Mouse (Mus musculus): ENCODE results near the gene Dcx. TPM values are rescaled to one million over a fixed set of nuclear protein-coding genes. Genes with fewer than 3 reads are reported as not detected.

Gene Dcx
- polyA plus RNA-seq, 1 experiment from 2014 or later = 6.9 TPM

DNA sequence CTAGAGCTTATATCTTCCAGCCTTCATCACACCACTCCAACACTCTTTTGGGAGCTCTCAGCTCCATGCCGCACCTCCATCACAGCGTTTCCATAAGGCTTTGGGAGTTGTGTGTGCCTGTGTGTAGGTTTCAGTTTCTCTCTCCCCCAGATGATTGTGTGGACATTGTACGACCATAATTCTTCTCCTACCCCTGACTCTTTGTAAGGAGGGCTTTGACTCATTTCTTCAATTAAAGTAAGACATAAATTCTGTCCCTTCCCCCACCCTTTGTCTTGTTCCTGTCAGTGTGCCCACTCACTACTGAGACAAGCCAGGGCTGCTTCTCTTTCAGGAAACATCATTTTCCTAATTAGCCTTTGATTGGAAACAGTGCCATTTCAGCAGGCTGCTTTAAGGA lies 81.8 kb downstream of the Dcx start:
- Histone ChIP-seq H3K36me3 (ENCODE audit: control insufficient read depth, insufficient read depth, low read length) (no peaks in the 10 kb centered on the region), H3K4me1 (ENCODE audit: control insufficient read depth, insufficient read depth, low read length) (no peaks in the 10 kb centered on the region), H3K27me3 (ENCODE audit: control insufficient read depth, insufficient read depth, low read length) (peaks cover 3% of the 10 kb centered on the region; the same call in 1 of the 2 replicates), H3K9me3 (ENCODE audit: control insufficient read depth, low read length) (no peaks in the 10 kb centered on the region), H3K9ac (ENCODE audit: low read depth, low read length) (no peak overlapping the region), H3K27ac (ENCODE audit: low read depth, low read length) (no peak overlapping the region), H3K4me3 (ENCODE audit: low read length) (no peak overlapping the region), H3K4me2 (replicated peaks; ENCODE audit: low read depth, low read length) (no peak overlapping the region)
- WGBS = 49% methylated on average over 3 of the region's 3 CpGs
- ATAC-seq (ENCODE audit: low FRiP score, low TSS enrichment) = peak; percentile 62; the same call in 1 of the 2 replicates

DNA sequence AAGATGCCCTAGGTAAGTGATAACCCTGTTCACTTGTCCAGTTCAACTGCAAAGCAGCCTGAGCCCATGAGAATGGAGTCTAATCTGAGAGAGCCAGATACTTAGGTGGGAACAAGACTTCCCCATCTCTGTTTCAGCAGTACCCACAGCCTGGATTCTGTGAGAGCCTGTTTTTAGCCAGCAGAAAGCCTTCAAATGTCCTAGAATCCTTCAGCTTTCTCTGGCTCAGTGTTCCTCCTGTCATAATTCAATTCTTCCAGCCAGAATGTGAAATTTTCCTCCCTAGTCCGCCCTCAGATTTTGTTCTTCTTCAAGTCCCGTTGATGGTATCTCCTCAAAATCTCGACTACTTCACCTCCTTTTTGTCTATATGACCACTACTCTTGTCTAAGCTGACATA lies 83.1 kb downstream of the Dcx start:
- no peak for ATAC-seq (ENCODE audit: low FRiP score, low TSS enrichment)
- H3K4me3 ChIP-seq (ENCODE audit: low read length) = no peak overlapping the region
- no peaks in the 10 kb centered on the region for H3K9me3 ChIP-seq (ENCODE audit: control insufficient read depth, low read length)
- H3K9ac ChIP-seq (ENCODE audit: low read depth, low read length) = no peak overlapping the region
- no peaks in the 10 kb centered on the region for H3K36me3 ChIP-seq (ENCODE audit: control insufficient read depth, insufficient read depth, low read length)
- no peaks in the 10 kb centered on the region; the same call in 1 of the 2 replicates for H3K27me3 ChIP-seq (ENCODE audit: control insufficient read depth, insufficient read depth, low read length)
- no peak overlapping the region for H3K27ac ChIP-seq (ENCODE audit: low read depth, low read length)
- 79% methylated on average over 3 of the region's 3 CpGs for WGBS
- H3K4me1 ChIP-seq (ENCODE audit: control insufficient read depth, insufficient read depth, low read length) = no peaks in the 10 kb centered on the region
- no peak overlapping the region for H3K4me2 ChIP-seq (replicated peaks; ENCODE audit: low read depth, low read length)

DNA sequence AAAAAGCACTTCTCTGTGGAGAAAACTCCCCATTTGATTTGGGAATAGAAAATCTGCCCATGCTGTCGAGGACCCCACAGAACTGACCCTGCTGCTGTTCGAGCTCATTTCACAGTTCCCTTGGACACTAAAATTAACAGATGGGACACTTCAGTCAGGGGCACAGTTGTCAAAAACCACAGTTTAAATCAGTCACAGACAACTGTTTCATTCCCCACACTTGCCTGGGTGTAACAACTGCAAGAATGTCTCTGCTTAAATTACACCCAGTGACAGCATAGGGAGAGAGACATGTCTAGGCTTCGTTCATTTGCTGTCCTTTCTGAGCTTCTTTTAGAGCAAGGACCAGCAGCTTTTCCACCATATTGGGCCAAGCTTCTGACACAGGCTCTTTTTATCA lies 86.5 kb downstream of the Dcx start:
- Histone ChIP-seq H3K9ac (ENCODE audit: low read depth, low read length) (no peak overlapping the region), H3K27me3 (ENCODE audit: control insufficient read depth, insufficient read depth, low read length) (no peaks in the 10 kb centered on the region; the same call in 1 of the 2 replicates), H3K27ac (ENCODE audit: low read depth, low read length) (no peak overlapping the region), H3K4me3 (ENCODE audit: low read length) (no peak overlapping the region), H3K9me3 (ENCODE audit: control insufficient read depth, low read length) (no peaks in the 10 kb centered on the region), H3K4me1 (ENCODE audit: control insufficient read depth, insufficient read depth, low read length) (no peaks in the 10 kb centered on the region), H3K36me3 (ENCODE audit: control insufficient read depth, insufficient read depth, low read length) (no peaks in the 10 kb centered on the region), H3K4me2 (replicated peaks; ENCODE audit: low read depth, low read length) (no peak overlapping the region)
- WGBS = 44% methylated on average over 3 of the region's 3 CpGs
- ATAC-seq (ENCODE audit: low FRiP score, low TSS enrichment) = no peak

DNA sequence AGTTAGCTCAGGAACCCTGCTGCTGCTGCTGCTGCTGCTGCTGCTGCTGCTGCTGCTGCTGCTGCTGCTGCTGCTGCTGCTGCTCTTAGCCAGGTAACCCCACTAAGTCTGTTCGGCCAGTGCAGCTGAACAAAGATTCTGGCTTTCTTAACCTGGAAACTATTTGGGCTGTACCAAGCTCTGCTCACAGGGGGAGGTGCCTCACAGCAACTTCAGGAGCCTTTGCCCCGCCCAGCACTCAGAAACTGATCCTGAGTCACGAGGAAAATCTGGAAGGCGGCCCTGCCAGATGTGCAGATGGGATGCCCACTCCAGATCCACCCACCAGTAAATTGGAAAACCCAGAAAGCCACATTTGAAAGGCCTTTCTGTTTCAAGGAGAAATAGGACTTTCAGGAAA lies 105.9 kb downstream of the Dcx start, which contains the start of gene Capn6:
Gene Capn6 (minus strand): TSS at position 203 of the 400 bp plus-strand sequence.
- 35% methylated on average over 4 of the region's 4 CpGs for WGBS
- Histone ChIP-seq H3K27me3 (ENCODE audit: control insufficient read depth, insufficient read depth, low read length) (no peaks in the 10 kb centered on the region), H3K27ac (ENCODE audit: low read depth, low read length) (no peak within 1 kb of the TSS)

DNA sequence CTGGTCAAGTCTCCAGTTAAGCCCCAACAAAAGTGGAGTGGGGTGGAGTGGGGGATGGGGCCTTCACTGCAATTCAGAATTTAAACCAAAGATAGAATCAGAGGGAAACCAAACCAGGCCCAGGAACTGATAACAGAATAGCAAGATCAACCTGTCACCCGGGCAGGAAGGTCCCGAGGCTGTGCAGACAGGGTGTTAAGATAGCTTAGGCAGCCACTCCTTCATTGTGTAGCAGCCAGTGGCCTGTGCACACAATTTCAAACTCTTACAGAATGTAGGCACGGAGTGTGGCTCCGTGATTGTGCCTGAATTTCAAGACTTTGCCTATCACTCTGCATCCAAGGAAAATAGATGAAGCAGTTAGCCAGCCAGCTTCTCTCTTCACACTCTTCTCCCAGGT lies 106.6 kb downstream of the Dcx start:
- Histone ChIP-seq H3K4me3 (ENCODE audit: low read length) (peak overlapping the region; percentile 35), H3K36me3 (ENCODE audit: control insufficient read depth, insufficient read depth, low read length) (no peaks in the 10 kb centered on the region), H3K4me1 (ENCODE audit: control insufficient read depth, insufficient read depth, low read length) (no peaks in the 10 kb centered on the region), H3K27ac (ENCODE audit: low read depth, low read length) (no peak overlapping the region), H3K4me2 (replicated peaks; ENCODE audit: low read depth, low read length) (peak overlapping the region; percentile 34), H3K27me3 (ENCODE audit: control insufficient read depth, insufficient read depth, low read length) (no peaks in the 10 kb centered on the region), H3K9me3 (ENCODE audit: control insufficient read depth, low read length) (no peaks in the 10 kb centered on the region), H3K9ac (ENCODE audit: low read depth, low read length) (peak overlapping the region; percentile 40; the same call in 1 of the 2 replicates)
- peak; percentile 33; the same call in 1 of the 2 replicates for ATAC-seq (ENCODE audit: low FRiP score, low TSS enrichment)
- WGBS = 50% methylated on average over 4 of the region's 4 CpGs

More for the DNA sequence above, 105.9 kb downstream of the Dcx start, which contains the start of gene Capn6:
- Histone ChIP-seq H3K9ac (ENCODE audit: low read depth, low read length) (peak within 1 kb of the TSS; percentile 40; the same call in 1 of the 2 replicates), H3K4me3 (ENCODE audit: low read length) (peak within 1 kb of the TSS; percentile 35), H3K4me2 (replicated peaks; ENCODE audit: low read depth, low read length) (peak within 1 kb of the TSS; percentile 34), H3K9me3 (ENCODE audit: control insufficient read depth, low read length) (no peaks in the 10 kb centered on the region), H3K4me1 (ENCODE audit: control insufficient read depth, insufficient read depth, low read length) (no peaks in the 10 kb centered on the region), H3K36me3 (ENCODE audit: control insufficient read depth, insufficient read depth, low read length) (no peaks in the 10 kb centered on the region)
- ATAC-seq (ENCODE audit: low FRiP score, low TSS enrichment) = peak; percentile 94

DNA sequence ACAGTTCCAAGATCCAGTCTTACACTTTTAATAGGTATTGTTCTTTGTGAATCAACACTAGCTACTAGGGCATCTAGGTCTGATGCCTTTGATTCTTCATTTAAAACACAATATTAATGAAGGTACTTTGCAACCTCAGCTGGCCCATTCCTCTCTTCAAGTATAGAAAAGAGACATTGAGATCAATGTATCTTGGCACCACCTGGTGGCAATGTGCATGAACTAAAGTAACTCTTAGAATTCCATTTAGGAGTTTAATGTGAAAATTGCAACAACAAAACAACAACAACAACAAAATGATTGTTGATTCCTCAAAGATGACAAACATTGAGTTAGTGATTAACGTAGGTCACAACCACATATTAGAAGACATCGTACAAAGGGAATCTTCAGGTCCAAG lies 114.2 kb downstream of the Dcx start:
- WGBS = 93% methylated on average over 2 of the region's 2 CpGs
- Histone ChIP-seq H3K36me3 (ENCODE audit: control insufficient read depth, insufficient read depth, low read length) (no peaks in the 10 kb centered on the region), H3K9me3 (ENCODE audit: control insufficient read depth, low read length) (no peaks in the 10 kb centered on the region), H3K4me1 (ENCODE audit: control insufficient read depth, insufficient read depth, low read length) (no peaks in the 10 kb centered on the region), H3K9ac (ENCODE audit: low read depth, low read length) (no peak overlapping the region), H3K4me3 (ENCODE audit: low read length) (no peak overlapping the region), H3K4me2 (replicated peaks; ENCODE audit: low read depth, low read length) (no peak overlapping the region), H3K27me3 (ENCODE audit: control insufficient read depth, insufficient read depth, low read length) (no peaks in the 10 kb centered on the region), H3K27ac (ENCODE audit: low read depth, low read length) (no peak overlapping the region)
- no peak for ATAC-seq (ENCODE audit: low FRiP score, low TSS enrichment)

DNA sequence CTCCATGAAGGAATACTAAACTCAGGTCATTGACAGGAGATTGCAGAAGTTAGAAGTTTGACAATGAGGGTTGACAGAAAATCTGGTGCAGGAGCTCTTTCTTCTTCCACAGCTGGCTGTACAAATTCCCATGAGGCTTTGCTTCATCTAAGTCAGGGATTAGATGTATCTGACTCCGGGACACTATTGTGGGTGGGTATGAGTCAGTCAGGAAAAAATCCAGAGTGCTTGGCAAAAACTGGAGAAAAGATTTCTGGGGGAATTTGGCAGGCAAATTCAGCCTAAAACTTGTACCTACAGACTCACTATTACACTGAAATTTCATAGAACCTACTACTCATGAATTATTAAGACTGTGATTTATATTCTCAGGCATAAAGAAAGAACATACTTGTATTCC lies 117.2 kb downstream of the Dcx start:
- Histone ChIP-seq H3K27me3 (ENCODE audit: control insufficient read depth, insufficient read depth, low read length) (no peaks in the 10 kb centered on the region), H3K4me2 (replicated peaks; ENCODE audit: low read depth, low read length) (no peak overlapping the region), H3K9me3 (ENCODE audit: control insufficient read depth, low read length) (0 out of 2 replicates have a peak, but pooled peaks cover 3% of the 10 kb centered on the region), H3K27ac (ENCODE audit: low read depth, low read length) (no peak overlapping the region), H3K36me3 (ENCODE audit: control insufficient read depth, insufficient read depth, low read length) (no peaks in the 10 kb centered on the region), H3K4me3 (ENCODE audit: low read length) (no peak overlapping the region), H3K9ac (ENCODE audit: low read depth, low read length) (no peak overlapping the region), H3K4me1 (ENCODE audit: control insufficient read depth, insufficient read depth, low read length) (no peaks in the 10 kb centered on the region)
- no peak for ATAC-seq (ENCODE audit: low FRiP score, low TSS enrichment)
- WGBS = 92% methylated on average over 1 of the region's 1 CpGs

Small RNAs within 50 kb of the gene (microRNA-seq; reads per million reads assigned to microRNA genes)
- not detected for gene Gm47298

Other genes starting within 250 kb of the Dcx start
- gene Capn6, start 105.9 kb downstream of the Dcx start, polyA plus RNA-seq (2014; fragmentation: Nextera tagmentation; extraction: Ambion mirVana) = 177 and 204 TPM in 2 replicates
- gene A730046J19Rik, start 220.4 kb upstream of the Dcx start, polyA plus RNA-seq (2014; fragmentation: Nextera tagmentation; extraction: Ambion mirVana) = 0.21 and 0.51 TPM in 2 replicates